Mouse (Mus musculus) C2C12 (cell line): Measurements from ENCODE around the gene AI464131.

ENCODE experiments used
- CTCF ChIP-seq: IDR thresholded peaks from one replicate; pipeline ENCODE4 v1.5.1; 2011; ENCODE audit not compliant: control insufficient read depth, insufficient read depth, insufficient read length
- MAX ChIP-seq: IDR thresholded peaks from one replicate; pipeline ENCODE4 v1.6.1; 2011; ENCODE audit warnings: mild to moderate bottlenecking, control low read depth
- MYOD1 ChIP-seq: IDR thresholded peaks from one replicate; pipeline ENCODE4 v1.6.1; 2011; ENCODE audit warnings: low read depth; ENCODE audit not compliant: control insufficient read depth, insufficient read length
- MYOG ChIP-seq: IDR thresholded peaks from one replicate; pipeline ENCODE4 v1.6.1; 2011; ENCODE audit not compliant: control insufficient read depth, insufficient read length; ENCODE audit errors: extremely low read depth
- USF1 ChIP-seq: IDR thresholded peaks from one replicate; pipeline ENCODE4 v1.6.1; 2011; ENCODE audit warnings: low read depth, mild to moderate bottlenecking, control low read depth, moderate library complexity

GRCm38 (mm10) chr4:41534866-41535265, 32.0 kb upstream of the AI464131 start:
- no peak for TF ChIP-seq CTCF
- TF ChIP-seq MYOD1, result no peak
- TF ChIP-seq MYOG, result no peak
- no peak for TF ChIP-seq USF1
- no peak for TF ChIP-seq MAX
